Mouse (Mus musculus) hindbrain, embryonic 10.5 days (tissue): ENCODE results near the gene Fbxo22. TPM values are rescaled to one million over a fixed set of nuclear protein-coding genes. Genes with fewer than 3 reads are reported as not detected.
"Not testable (repeated sequence)": the region's sequence is repeated elsewhere in the genome, so short reads cannot be mapped to it uniquely, and the experiment has no call there.

Source experiments
- DNase-seq: peaks from one replicate; pipeline ENCODE4 v3.0.0-alpha.2; 2017; ENCODE audit warnings: low spot score
- H3K27ac ChIP-seq: fragments of 300-500 bp; sonication (generic); 2 replicates; pipeline ENCODE4 v1.5.1; 2016; ENCODE audit warnings: mild to moderate bottlenecking, moderate library complexity
- H3K27me3 ChIP-seq: fragments of 300-500 bp; sonication (generic); 2 replicates; pipeline ENCODE4 v1.6.1; 2016; ENCODE audit warnings: mild to moderate bottlenecking; ENCODE audit not compliant: poor library complexity, insufficient read depth, severe bottlenecking
- H3K36me3 ChIP-seq: fragments of 300-500 bp; sonication (generic); 2 replicates; pipeline ENCODE4 v1.6.1; 2016; ENCODE audit warnings: mild to moderate bottlenecking, moderate library complexity
- H3K4me1 ChIP-seq: fragments of 300-500 bp; sonication (generic); replicated peaks from 2 replicates; pipeline ENCODE4 v1.6.1; 2016; ENCODE audit warnings: mild to moderate bottlenecking
- H3K4me3 ChIP-seq: fragments of 300-500 bp; sonication (generic); 2 replicates; pipeline ENCODE4 v1.5.1; 2016; ENCODE audit warnings: mild to moderate bottlenecking, moderate library complexity
- H3K9me3 ChIP-seq: fragments of 300-500 bp; sonication (generic); 2 replicates; pipeline ENCODE4 v1.6.1; 2016; ENCODE audit warnings: mild to moderate bottlenecking, moderate library complexity
- WGBS: fragments of 180-500 bp; shearing (Covaris S2); methylation state at CpG from one replicate; pipeline ENCODE4 v1.1.7; 2016; 5-methylcytosine and 5-hydroxymethylcytosine counted together
- polyA plus RNA-seq: library from polyadenylated mRNA; unstranded; fragments of >200 nt; fragmentation: Nextera tagmentation; extraction: Ambion mirVana; gene quantifications from 2 replicates; pipeline ENCODE4 v1.2.1, GENCODE M21; 2016

Gene Fbxo22
- polyA plus RNA-seq, 1 experiment from 2014 or later = 82.5 TPM

DNA sequence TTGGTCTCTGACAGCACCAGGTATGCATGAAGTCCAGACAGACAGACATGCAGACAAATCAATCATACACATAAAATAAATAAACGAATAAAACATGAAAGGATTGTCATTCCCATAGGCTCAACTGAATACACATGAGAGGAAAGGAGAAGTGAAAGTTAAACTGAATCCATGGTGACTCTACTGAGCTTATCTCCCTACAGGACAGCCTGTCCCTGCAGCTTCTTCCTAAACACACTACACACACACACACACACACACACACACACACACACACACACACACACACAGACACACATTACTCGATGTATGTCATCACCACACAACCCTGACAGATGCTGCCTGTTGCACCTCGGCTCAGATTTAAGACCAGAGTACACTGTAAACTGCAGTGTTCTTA, 35.4 kb downstream of the Fbxo22 start:
- Histone ChIP-seq H3K27me3 (no peaks in the 10 kb centered on the region; the same call in 1 of the 2 replicates), H3K27ac (no peak overlapping the region), H3K4me1 (no peaks in the 10 kb centered on the region), H3K9me3 (no peaks in the 10 kb centered on the region), H3K4me3 (no peak overlapping the region), H3K36me3 (no peaks in the 10 kb centered on the region)
- DNase-seq = no peak
- 83% methylated on average over 3 of the region's 3 CpGs for WGBS

DNA sequence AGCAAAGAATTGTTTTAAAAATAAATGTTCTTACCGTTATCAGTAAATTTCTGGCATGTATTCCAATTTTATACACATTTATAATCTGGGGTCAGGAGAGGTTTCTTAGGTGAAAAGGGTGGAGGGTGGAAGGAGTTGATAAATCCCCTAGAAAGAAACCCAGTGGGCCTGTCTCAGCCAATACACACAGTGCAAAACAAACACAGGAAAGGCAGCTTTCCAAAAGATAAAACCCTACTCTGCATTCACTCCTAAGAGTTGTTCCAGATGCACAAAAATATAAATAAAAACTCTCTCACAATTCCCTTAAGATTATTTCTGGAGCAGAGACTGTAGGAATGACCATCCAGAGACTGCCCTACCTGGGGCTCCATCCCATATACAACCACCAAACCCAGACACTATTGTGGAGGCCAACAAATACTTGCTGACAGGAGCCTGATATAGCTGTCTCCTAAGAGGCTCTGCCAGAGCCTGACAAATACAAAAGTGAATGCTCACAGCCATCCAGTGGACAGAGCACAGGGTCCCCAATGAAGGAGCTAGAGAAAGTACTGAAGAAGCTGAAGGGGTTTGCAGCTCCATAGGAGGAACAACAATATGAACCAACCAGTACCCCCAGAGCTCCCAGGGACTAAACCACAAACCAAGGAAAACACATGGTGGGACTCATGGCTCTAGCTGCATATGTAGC, 36.5 kb downstream of the Fbxo22 start:
- not testable (repeated sequence) for H3K27me3 ChIP-seq, H3K4me1 ChIP-seq, H3K36me3 ChIP-seq, H3K27ac ChIP-seq, H3K9me3 ChIP-seq, H3K4me3 ChIP-seq, DNase-seq
- WGBS = 91% methylated on average over 1 of the region's 1 CpGs

DNA sequence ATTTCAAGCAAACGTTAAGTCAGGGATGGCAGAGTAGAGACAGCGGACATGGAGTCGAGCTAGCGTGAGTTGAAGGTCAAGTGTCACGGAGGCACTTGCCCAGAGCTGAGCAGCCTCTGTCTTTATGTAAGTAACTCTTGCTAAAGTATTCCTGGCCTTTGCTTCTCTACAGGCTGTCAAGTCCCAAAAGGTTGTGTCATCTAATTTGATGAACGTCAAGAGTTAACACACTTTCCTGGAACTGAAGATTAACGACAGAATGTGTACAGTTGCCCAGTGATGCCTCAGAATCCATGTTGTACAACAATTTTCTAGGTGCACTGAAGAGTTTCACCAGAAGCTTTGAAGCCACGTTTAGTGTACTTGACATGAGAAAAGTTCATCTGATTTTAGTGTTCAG, 37.7 kb downstream of the Fbxo22 start:
- Histone ChIP-seq H3K4me1 (no peaks in the 10 kb centered on the region), H3K27me3 (no peaks in the 10 kb centered on the region; the same call in 1 of the 2 replicates), H3K27ac (no peak overlapping the region), H3K36me3 (no peaks in the 10 kb centered on the region), H3K9me3 (no peaks in the 10 kb centered on the region), H3K4me3 (no peak overlapping the region)
- 86% methylated on average over 8 of the region's 8 CpGs for whole genome bisulfite sequencing
- DNase-seq = no peak

DNA sequence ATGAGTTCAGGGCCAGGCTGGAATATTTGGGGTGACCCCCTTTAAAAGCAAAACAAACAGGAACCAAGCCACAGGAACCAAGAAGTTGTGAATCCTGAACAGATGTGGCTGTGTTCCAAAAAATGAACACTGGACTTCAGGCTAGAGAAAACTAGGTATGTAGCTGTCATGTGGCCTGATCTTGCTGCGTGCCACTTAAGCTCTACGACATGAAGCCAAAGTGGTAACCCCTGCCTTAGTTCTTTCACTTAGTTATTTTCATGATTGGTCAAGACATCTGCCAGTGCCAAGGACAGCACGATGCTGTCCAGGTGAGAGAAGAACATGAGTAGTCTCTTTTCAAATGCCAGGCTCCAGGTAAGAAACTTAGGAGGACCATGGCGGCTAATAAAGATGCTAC, 38.2 kb downstream of the Fbxo22 start:
- Histone ChIP-seq H3K36me3 (no peaks in the 10 kb centered on the region), H3K4me1 (no peaks in the 10 kb centered on the region), H3K27me3 (no peaks in the 10 kb centered on the region; the same call in 1 of the 2 replicates), H3K9me3 (no peaks in the 10 kb centered on the region), H3K27ac (no peak overlapping the region), H3K4me3 (no peak overlapping the region)
- no peak for DNase-seq
- WGBS = 92% methylated on average over 4 of the region's 4 CpGs

DNA sequence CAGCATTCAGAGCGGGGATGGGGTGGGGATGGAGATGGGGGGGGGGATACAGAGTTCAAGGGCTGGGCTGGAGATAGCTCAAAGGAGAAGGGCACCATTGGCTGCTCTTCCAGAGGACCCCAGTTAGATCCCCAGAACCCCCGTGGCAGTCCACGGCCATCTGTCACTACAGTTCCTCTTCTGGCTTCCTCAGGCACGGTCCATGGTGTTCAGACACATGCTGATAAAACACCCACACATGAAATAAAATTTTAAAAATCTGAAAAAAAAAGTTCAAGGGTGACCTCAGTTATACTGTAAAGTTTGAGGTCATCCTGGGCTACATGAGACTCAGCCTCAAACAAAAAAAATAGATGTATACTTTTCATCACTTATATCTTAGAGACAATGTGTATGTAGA, 39.7 kb downstream of the Fbxo22 start:
- no peak for DNase-seq
- Histone ChIP-seq H3K36me3 (no peaks in the 10 kb centered on the region), H3K27me3 (no peaks in the 10 kb centered on the region), H3K27ac (no peak overlapping the region), H3K4me1 (no peaks in the 10 kb centered on the region), H3K9me3 (no peaks in the 10 kb centered on the region), H3K4me3 (no peak overlapping the region)
- 90% methylated on average over 4 of the region's 4 CpGs for WGBS

DNA sequence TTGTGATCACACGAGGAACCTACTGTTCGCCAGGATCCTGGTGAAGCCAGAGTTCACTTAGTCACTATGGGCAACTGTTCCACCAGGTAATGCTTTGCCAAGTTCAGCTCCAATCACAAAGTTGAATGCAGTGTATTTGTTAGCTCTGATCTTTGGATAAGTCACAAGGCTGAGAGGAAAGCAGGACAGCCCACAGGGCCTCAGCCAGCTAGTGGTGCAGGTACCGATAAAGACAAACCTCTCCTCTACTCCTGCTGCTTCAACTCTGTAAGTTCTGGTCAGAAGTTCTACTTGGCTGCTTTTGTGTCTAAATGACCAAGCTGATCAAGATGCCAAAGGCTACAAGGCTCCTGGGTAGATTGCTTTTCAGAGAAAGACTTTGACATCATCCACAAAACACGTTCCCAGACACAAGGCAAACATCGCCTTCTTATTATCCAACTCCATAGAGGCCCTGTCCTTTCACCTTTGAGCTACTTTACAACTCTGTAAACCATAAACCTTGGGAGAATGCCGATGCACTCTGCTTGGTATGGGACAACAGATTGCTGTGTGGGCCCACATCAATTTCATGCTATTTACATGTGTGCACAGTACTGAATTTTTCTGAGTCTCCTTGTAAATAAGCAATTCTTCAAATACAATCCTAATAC, 42.0 kb downstream of the Fbxo22 start:
- Histone ChIP-seq H3K9me3 (no peaks in the 10 kb centered on the region), H3K4me3 (no peak overlapping the region), H3K27me3 (no peaks in the 10 kb centered on the region), H3K27ac (no peak overlapping the region), H3K36me3 (no peaks in the 10 kb centered on the region), H3K4me1 (no peaks in the 10 kb centered on the region)
- 87% methylated on average over 6 of the region's 6 CpGs for WGBS
- DNase-seq = no peak

DNA sequence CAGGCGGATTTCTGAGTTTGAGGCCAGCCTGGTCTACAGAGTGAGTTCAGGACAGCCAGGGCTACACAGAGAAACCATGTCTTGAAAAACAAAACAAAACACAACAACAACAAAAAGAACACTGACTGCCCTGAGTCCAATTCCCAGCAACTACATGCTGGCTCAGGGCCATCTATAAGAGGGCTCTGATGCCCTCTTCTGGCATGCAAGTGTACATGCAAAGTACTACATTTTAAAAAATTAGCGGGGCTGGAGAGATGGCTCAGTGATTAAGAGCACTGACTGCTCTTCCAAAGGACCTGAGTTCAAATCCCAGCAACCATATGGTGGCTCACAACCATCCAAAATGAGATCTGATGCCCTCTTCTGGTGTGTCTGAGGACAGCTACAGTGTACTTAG, 43.4 kb downstream of the Fbxo22 start:
- H3K27ac ChIP-seq, DNase-seq, H3K36me3 ChIP-seq, H3K4me1 ChIP-seq, H3K27me3 ChIP-seq, H3K9me3 ChIP-seq, H3K4me3 ChIP-seq: not testable (repeated sequence)
- WGBS = 63% methylated on average over 2 of the region's 2 CpGs

DNA sequence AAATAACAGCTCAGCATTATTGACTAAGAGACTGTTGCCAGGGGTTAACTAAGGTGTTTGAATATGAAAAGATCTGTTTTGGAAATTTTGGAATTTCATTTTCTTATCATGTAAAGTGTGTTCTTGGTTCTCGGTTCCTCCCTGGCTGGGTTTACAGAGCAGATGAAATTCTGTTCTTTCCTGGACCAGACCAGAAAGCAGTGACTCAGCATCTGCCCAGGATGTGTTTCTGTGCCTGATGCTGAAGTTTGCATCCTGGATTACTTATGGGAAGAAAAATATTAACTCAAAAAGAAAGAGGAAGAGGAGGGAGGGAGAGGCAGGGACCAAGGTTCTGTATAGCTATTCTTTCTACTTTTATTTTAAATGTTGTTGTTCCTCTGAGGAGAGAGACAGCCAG, 45.1 kb downstream of the Fbxo22 start:
- Histone ChIP-seq H3K9me3 (no peaks in the 10 kb centered on the region), H3K4me1 (no peaks in the 10 kb centered on the region), H3K27ac (no peak overlapping the region), H3K4me3 (no peak overlapping the region), H3K27me3 (no peaks in the 10 kb centered on the region), H3K36me3 (no peaks in the 10 kb centered on the region)
- 90% methylated on average over 1 of the region's 1 CpGs for WGBS
- DNase-seq = no peak

DNA sequence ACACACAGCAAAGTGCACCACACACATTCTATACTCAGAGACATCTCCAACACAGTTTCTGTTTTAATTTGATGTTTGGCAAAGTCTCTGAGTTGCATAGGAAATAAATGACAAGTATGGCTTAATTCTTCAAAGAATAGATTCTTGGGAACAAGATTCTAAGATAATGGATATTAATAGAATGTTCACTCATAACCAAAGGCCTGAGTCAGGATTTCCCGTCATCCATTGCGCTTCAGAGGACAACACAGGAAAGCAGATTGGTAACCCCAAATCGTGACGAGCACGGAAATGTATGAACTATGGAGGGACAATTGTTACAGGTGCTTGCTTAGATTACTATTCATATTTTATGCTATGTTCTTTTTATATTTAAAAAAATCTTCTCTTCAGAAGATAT, 46.3 kb downstream of the Fbxo22 start:
- Histone ChIP-seq H3K4me1 (no peaks in the 10 kb centered on the region), H3K36me3 (no peaks in the 10 kb centered on the region)

DNA sequence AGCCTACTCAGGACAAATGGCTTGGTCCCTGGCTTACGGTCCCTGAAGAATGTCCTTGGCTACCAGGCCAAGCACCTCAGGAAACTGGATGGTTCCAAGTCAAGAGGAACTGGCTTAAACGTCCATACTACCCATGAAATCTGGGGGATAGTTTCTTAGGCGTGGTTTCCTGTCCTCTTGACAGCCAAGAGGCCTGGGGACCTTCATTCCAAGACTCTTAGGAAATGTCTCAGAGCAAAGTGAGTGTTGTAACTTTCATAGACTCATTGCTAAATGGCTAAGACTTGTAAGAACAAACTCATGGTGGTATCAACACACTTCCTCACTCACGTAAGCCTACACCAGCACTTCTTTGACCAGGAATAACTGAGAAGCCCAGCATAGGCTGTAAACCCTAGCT, 46.9 kb downstream of the Fbxo22 start:
- no peak for DNase-seq
- Histone ChIP-seq H3K9me3 (no peaks in the 10 kb centered on the region), H3K27ac (no peak overlapping the region), H3K4me3 (no peak overlapping the region), H3K4me1 (no peaks in the 10 kb centered on the region), H3K27me3 (no peaks in the 10 kb centered on the region), H3K36me3 (no peaks in the 10 kb centered on the region)
- WGBS = 73% methylated on average over 4 of the region's 4 CpGs

More for the DNA sequence above, 46.3 kb downstream of the Fbxo22 start:
- no peak for DNase-seq
- Histone ChIP-seq H3K27ac (no peak overlapping the region), H3K9me3 (no peaks in the 10 kb centered on the region), H3K27me3 (no peaks in the 10 kb centered on the region), H3K4me3 (no peak overlapping the region)
- WGBS = 92% methylated on average over 5 of the region's 5 CpGs

DNA sequence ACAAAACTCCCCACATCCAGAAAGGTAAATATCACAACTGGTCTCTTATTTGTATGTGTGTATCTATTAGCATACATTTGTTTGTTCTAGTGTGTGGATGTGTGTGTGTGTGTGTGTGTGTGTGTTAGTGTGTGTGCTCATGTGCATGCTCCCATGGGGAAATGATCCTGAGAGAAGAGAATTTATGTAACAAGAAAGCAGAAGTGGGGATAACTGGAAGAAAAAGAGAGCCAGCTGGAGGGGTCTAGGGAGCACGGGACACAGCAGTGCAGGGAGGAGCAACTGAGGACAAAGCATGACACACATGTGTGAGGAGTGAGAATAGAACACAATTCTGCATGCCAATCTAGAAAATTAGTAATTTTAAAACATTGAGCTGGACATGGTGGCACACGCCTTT, 48.4 kb downstream of the Fbxo22 start:
- no peaks in the 10 kb centered on the region for H3K36me3 ChIP-seq
- 89% methylated on average over 2 of the region's 2 CpGs for WGBS
- no peak for DNase-seq

DNA sequence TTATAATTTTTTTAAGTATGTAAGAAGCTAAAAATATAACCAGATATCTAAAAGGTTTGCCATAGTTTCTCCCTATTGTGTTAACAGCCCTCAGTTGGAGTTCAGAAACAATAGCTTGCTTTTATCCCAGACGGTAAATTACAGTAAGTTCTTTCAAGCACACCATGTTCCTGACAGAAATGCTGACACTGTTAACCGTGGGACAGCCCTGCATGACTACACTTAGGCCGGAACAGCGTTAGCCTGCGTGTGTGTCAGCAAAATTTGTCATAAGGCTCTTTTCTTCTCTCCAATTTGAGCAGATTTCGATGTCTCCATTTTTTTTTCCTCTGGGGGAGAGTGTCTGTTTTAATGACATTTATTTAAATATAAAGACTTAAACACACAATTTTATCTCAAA, 51.0 kb downstream of the Fbxo22 start:
- Histone ChIP-seq H3K4me1 (no peaks in the 10 kb centered on the region), H3K4me3 (no peak overlapping the region), H3K27ac (no peak overlapping the region), H3K9me3 (no peaks in the 10 kb centered on the region), H3K36me3 (no peaks in the 10 kb centered on the region), H3K27me3 (no peaks in the 10 kb centered on the region)
- no peak for DNase-seq
- WGBS = 80% methylated on average over 6 of the region's 6 CpGs

More for the DNA sequence above, 48.4 kb downstream of the Fbxo22 start:
- Histone ChIP-seq H3K27ac (no peak overlapping the region), H3K4me3 (no peak overlapping the region), H3K9me3 (no peaks in the 10 kb centered on the region), H3K27me3 (no peaks in the 10 kb centered on the region), H3K4me1 (no peaks in the 10 kb centered on the region)

DNA sequence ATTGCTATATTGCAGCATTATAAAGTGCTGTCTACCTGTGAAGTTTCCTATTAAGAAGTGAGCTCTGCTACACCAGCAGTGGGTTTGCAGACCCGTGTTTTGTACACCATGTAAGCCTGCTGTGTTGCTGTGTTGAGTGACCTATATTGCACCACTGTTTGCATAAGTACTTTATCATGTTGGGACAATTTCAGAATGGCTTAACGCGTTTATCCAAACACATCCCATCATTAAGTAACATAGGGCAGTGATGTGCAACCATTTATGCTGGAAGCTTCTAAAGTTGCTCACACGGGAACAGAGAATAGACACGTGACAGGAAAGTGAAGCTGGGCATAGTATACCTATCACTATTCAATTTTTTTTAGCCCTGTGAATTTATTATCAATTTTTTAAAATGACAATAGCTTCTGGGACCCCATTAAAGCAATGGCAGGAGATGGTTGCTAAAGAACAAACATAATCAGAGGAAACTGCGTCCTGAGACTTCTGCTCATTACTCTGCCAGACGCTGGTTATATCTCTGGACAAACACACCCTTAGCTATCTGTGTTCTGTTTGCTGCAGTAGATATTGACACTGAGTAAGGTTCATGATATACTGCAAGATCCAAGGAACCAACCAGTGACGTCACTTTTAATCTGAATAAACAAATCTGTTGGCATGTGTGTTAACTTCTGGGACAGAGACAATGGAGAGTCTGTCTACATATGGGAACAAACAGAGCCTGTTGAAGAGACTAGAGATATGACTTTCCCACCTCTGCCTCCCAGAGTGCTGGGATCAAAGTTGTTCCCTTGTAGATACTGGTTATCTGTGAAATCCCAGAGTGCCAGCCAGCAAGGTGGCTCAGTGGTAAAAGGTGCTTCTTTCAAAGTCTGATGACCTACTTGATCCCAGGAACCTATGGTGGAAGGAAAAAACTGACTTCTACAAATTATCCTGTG, 55.9 kb downstream of the Fbxo22 start:
- Histone ChIP-seq H3K27ac (no peak overlapping the region), H3K4me1 (no peaks in the 10 kb centered on the region), H3K27me3 (no peaks in the 10 kb centered on the region), H3K4me3 (no peak overlapping the region), H3K9me3 (no peaks in the 10 kb centered on the region), H3K36me3 (no peaks in the 10 kb centered on the region)
- DNase-seq = no peak
- 84% methylated on average over 8 of the region's 8 CpGs for WGBS
